Mouse (Mus musculus): ENCODE data around the gene Gxylt2.

GRCm38 (mm10) chr6:100707557-100707956 is 3.0 kb downstream of the Gxylt2 start:
- no peak for TF ChIP-seq EP300 (IDR thresholded peaks at IDR 0.05; ENCODE audit: insufficient read depth, low read depth, low read length)
- TF ChIP-seq CTCF (IDR thresholded peaks at IDR 0.05; ENCODE audit: low read depth, low read length): no peak
